Mouse (Mus musculus) hindbrain, embryonic 15.5 days (tissue): Measurements from ENCODE around the gene Gm45623. TPM values are rescaled to one million over a fixed set of nuclear protein-coding genes. Genes with fewer than 3 reads are reported as not detected.
A peak's percentile ranks its signal among the peaks of the same experiment; 100 is the strongest.

ENCODE experiments used
- ATAC-seq: fragments of 200-750 bp; cut with Nextera tagmentation; 2 replicates; pipeline ENCODE4 v1.8.0; 2017; ENCODE audit warnings: low read depth, moderate number of reproducible peaks, moderate TSS enrichment; ENCODE audit not compliant: low FRiP score
- H3K27ac ChIP-seq: fragments of 300-500 bp; sonication (generic); replicated peaks from 2 replicates; pipeline ENCODE4 v1.5.1; 2015; ENCODE audit warnings: mild to moderate bottlenecking, inconsistent platforms
- H3K27me3 ChIP-seq: fragments of 300-500 bp; sonication (generic); 2 replicates; pipeline ENCODE4 v1.6.1; 2015; ENCODE audit warnings: control low read depth, inconsistent platforms
- H3K36me3 ChIP-seq: fragments of 300-500 bp; sonication (generic); 2 replicates; pipeline ENCODE4 v1.6.1; 2015; ENCODE audit warnings: control low read depth, inconsistent platforms
- H3K4me1 ChIP-seq: fragments of 300-500 bp; sonication (generic); replicated peaks from 2 replicates; pipeline ENCODE4 v1.6.1; 2015; ENCODE audit warnings: control low read depth, inconsistent platforms
- H3K4me2 ChIP-seq: fragments of 300-500 bp; sonication (generic); 2 replicates; pipeline ENCODE4 v1.6.1; 2015; ENCODE audit warnings: moderate library complexity, mild to moderate bottlenecking, inconsistent platforms
- H3K4me3 ChIP-seq: fragments of 300-500 bp; sonication (generic); 2 replicates; pipeline ENCODE4 v1.5.1; 2015; ENCODE audit warnings: mild to moderate bottlenecking, inconsistent platforms
- H3K9ac ChIP-seq: fragments of 300-500 bp; sonication (generic); 2 replicates; pipeline ENCODE4 v1.6.1; 2015; ENCODE audit warnings: inconsistent platforms
- H3K9me3 ChIP-seq: fragments of 300-500 bp; sonication (generic); 2 replicates; pipeline ENCODE4 v1.6.1; 2016; ENCODE audit warnings: control low read depth, inconsistent platforms
- WGBS: fragments of 180-500 bp; shearing (Covaris S2); methylation state at CpG from one replicate; pipeline ENCODE4 v1.1.7; 2015; 5-methylcytosine and 5-hydroxymethylcytosine counted together
- polyA plus RNA-seq: library from polyadenylated mRNA; unstranded; fragments of >200 nt; fragmentation: Nextera tagmentation; extraction: Ambion mirVana; gene quantifications from 2 replicates; pipeline ENCODE4 v1.2.1, GENCODE M21; 2015

Gene Gm45623
- polyA plus RNA-seq, 1 experiment from 2014 or later, result 3.2 TPM

DNA sequence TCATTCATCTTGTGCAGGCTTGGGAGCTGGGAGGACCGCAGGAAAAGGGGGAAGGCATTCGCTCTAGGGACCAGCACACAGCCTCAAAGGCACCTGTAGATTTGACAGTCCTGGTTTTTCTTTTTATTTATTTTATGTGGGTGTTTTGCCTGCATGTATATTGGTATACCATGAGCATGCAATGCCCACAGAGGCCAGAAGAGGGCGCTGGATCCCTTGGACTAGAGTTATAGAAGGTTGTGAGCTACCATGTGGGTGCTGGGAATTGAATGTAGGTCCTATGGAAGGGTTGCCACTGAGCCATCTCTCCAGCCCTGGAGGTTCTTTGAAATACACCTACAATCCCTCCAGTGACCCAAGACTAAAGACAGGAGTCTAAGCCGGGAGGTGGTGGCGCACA lies 17.2 kb upstream of the Gm45623 start:
- Histone ChIP-seq H3K4me3 (no peak overlapping the region), H3K36me3 (no peaks in the 10 kb centered on the region), H3K9ac (no peak overlapping the region), H3K27me3 (no peaks in the 10 kb centered on the region), H3K4me1 (peaks cover 34% of the 10 kb centered on the region), H3K27ac (peak overlapping the region; percentile 55), H3K9me3 (no peaks in the 10 kb centered on the region), H3K4me2 (no peak overlapping the region)
- ATAC-seq, result no peak
- 67% methylated on average over 5 of the region's 5 CpGs for WGBS

DNA sequence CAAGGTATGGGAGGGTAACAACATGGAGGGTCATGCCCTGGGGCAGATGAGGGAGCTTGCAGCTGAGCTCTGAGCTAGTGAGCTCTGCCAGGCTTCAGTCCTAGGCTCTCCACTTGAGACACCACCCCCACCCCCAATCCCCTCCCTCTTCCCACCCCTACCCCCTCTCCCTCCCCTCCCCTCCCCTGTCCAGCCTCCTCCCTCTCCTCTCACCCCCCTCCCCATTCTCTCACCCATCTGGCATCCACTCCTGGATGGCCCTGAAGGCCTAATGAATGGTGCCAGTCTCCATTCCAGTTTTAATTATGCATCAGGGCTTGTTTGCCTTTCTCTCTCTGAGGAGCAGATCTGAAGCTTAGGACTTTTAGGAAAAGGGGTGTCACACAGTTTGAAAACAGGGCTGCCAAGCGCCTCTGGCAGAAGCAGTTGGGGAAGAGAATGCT lies 16.5 kb upstream of the Gm45623 start:
- H3K9ac ChIP-seq, result no peak overlapping the region
- H3K36me3 ChIP-seq, result no peaks in the 10 kb centered on the region
- 29% methylated on average over 1 of the region's 1 CpGs for WGBS
- no peak overlapping the region for H3K4me2 ChIP-seq
- no peak overlapping the region for H3K4me3 ChIP-seq
- peak overlapping the region; percentile 55; the same call in 1 of the 2 replicates for H3K27ac ChIP-seq
- H3K27me3 ChIP-seq, result no peaks in the 10 kb centered on the region
- peaks cover 40% of the 10 kb centered on the region for H3K4me1 ChIP-seq
- 0 out of 2 replicates have a peak, but pooled peaks have one; percentile 35 for ATAC-seq
- H3K9me3 ChIP-seq, result no peaks in the 10 kb centered on the region

DNA sequence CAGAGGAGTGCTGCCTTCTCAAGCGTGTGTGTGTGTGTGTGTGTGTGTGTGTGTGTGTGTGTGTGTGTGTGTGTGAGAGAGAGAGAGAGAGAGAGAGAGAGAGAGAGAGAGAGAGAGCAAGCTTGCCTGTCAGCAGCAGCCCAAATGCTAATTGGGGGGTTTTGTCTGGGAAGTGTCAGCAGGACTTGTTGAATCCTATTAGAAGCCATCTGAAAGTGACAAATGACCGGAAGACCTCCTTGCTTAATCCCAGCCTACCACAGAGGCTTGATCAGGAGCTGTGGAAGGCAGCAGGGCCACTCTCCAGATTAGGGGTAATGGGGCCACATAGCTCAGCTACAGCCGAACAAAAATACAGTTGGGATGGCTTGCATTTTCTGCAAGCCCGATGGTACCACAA lies 15.8 kb upstream of the Gm45623 start:
- Histone ChIP-seq H3K27me3 (no peaks in the 10 kb centered on the region), H3K36me3 (no peaks in the 10 kb centered on the region), H3K9me3 (no peaks in the 10 kb centered on the region), H3K4me3 (no peak overlapping the region), H3K4me1 (peaks cover 37% of the 10 kb centered on the region), H3K4me2 (no peak overlapping the region), H3K27ac (no peak overlapping the region), H3K9ac (no peak overlapping the region)
- WGBS, result 26% methylated on average over 4 of the region's 4 CpGs
- ATAC-seq, result no peak

DNA sequence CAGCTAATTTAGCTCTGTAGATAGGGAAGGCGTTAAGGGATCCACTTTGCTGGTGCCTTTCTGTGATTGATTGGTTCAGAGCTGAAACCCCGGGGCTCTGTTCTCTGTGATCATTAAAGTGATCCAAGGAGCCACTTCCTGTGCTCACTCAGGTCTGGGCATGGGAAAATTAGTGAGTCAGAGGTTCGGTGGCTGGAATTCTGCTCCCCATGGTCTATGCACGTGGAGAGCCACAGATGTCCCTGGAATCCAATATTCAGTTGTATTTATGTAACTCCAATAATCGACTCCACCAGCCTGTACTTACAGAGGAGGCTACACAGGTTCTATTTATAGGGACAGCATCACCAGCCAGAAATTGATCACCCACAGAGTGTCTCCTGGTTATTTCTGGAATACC lies 12.6 kb upstream of the Gm45623 start:
- Histone ChIP-seq H3K9me3 (no peaks in the 10 kb centered on the region), H3K4me2 (no peak overlapping the region), H3K9ac (no peak overlapping the region), H3K4me3 (no peak overlapping the region), H3K36me3 (no peaks in the 10 kb centered on the region), H3K4me1 (peaks cover 40% of the 10 kb centered on the region), H3K27me3 (no peaks in the 10 kb centered on the region), H3K27ac (no peak overlapping the region)
- no peak for ATAC-seq
- 36% methylated on average over 5 of the region's 5 CpGs for WGBS

DNA sequence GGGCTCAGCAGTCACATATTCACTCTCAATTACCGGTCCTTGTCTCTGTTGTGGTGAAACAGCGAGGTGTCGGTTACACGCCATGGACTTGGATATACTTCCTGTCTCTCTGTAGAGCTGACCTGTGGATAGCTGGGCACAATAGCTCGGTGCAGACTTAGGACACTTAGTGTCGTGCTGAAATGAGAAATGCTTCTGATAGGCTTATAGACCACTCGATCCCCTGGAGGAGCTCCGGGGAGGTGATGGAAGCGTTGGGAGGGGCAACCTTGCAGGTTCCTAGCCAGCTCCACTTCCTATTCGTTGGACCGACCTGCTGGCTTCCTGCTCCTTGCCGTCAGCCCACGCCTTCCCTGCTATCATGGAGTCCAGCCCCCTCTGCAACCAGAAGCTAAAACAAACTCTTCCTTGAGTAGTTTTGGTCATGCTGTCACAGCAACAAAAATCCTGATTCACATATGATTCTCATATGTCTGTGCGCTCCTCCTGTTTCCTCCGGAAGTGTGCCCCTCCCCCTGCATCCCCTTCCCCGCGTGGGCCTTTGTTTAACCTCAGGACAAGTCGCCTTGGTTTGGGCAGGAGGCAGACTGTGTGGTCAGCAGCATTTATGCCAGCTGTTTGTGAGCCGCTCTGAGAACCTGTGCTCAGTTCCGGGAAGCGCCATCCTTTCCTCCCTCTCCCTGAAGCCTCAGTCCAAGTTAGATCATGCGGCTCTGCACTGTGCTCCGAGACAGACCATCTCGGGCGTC lies 11.8 kb upstream of the Gm45623 start:
- no peaks in the 10 kb centered on the region for H3K27me3 ChIP-seq
- H3K4me2 ChIP-seq, result peak overlapping the region; percentile 22
- no peaks in the 10 kb centered on the region for H3K9me3 ChIP-seq
- no peaks in the 10 kb centered on the region for H3K36me3 ChIP-seq
- ATAC-seq, result no peak
- no peak overlapping the region for H3K9ac ChIP-seq
- no peak overlapping the region for H3K27ac ChIP-seq
- H3K4me3 ChIP-seq, result no peak overlapping the region
- H3K4me1 ChIP-seq, result peaks cover 36% of the 10 kb centered on the region
- WGBS, result 50% methylated on average over 25 of the region's 25 CpGs

DNA sequence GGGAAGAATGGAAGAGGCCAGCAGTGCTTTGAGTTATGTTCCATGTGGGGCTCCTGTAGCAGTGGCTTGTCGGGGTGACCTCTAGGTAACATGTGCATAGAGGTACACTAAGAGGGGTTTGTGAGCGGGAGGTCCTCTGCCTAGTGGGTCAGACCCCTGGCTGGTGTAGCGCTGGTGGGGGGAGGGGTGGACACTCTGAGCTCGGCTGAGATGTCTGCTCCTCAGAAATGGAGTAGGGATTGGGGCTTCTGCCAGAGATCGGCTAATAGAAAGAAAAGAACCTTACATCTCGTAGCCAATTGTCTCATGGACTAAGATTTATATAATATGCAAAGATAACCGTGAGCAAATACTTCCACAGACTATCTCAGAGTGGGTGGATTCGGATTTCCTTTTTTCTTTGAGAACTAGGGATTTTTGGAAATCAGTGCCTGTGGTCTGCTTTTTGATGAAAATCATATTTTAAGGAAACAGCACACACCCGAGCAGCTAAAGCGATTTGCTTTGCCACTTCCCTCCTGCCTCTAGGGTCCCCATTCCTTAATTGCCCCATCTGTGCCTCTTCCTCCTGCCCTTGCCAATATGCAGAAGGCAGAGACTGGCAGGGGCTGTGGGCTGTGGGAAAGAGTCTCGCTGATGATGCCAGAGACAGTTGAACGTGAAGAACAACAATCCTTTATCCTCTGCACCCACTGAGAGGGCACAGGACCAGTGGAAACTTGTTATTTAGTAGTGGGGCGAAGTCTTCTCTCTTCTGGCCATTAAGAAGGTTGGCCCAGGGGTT lies 9.0 kb upstream of the Gm45623 start:
- H3K9ac ChIP-seq, result no peak overlapping the region
- no peaks in the 10 kb centered on the region for H3K27me3 ChIP-seq
- no peak for ATAC-seq
- H3K4me1 ChIP-seq, result peaks cover 28% of the 10 kb centered on the region
- H3K36me3 ChIP-seq, result no peaks in the 10 kb centered on the region
- H3K4me2 ChIP-seq, result no peak overlapping the region
- WGBS, result 35% methylated on average over 13 of the region's 13 CpGs
- no peaks in the 10 kb centered on the region for H3K9me3 ChIP-seq
- H3K4me3 ChIP-seq, result no peak overlapping the region
- H3K27ac ChIP-seq, result peak overlapping the region; percentile 34; the same call in 1 of the 2 replicates

DNA sequence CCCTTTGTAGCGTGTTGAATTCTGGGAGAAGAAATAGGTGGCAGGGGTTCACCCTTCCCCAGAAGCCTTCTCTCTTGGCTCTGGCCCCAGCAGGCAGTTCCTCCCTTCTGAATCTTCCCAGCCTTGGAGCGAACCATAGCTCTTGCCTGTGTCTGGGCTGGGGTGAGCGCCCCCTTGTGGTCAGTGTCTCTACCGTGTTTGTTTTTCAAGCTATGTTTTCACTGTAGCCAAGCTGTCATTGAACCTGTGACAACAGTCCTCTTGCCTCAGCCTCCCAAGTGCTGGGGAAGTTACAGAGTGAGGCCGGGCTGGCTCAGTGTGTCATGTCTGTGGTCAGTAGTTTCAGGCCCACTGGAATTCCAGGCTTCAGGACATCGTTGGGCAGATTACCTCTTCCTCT lies 4.9 kb upstream of the Gm45623 start:
- no peak overlapping the region for H3K27ac ChIP-seq
- H3K4me3 ChIP-seq, result no peak overlapping the region
- H3K4me1 ChIP-seq, result peaks cover 16% of the 10 kb centered on the region
- ATAC-seq, result no peak
- no peaks in the 10 kb centered on the region for H3K36me3 ChIP-seq
- no peak overlapping the region for H3K9ac ChIP-seq
- peaks cover 14% of the 10 kb centered on the region; the same call in 1 of the 2 replicates for H3K27me3 ChIP-seq
- H3K9me3 ChIP-seq, result no peaks in the 10 kb centered on the region
- WGBS, result 25% methylated on average over 6 of the region's 6 CpGs
- no peak overlapping the region for H3K4me2 ChIP-seq

DNA sequence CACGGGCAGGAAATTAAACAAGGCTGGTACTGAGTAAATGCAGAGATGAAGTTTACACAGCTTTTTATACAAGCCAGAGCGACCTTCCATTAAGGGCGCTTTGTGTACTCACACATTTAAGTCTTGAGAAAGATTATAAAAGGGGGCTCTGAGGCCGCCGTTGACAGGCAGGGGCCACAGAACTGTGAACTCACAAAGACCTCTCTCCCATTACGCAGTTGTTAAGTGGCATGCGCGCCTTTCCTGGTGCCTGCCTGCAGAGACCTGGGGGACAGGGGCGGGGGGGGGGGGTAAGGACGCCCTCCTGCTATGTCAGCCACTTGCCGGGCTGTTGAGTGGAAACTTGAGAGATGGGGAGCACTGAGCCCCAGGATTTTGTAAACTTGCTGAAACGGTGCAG lies 3.6 kb upstream of the Gm45623 start:
- H3K9me3 ChIP-seq, result no peaks in the 10 kb centered on the region
- H3K4me3 ChIP-seq, result no peak overlapping the region
- no peak for ATAC-seq
- H3K27ac ChIP-seq, result no peak overlapping the region
- H3K36me3 ChIP-seq, result no peaks in the 10 kb centered on the region
- no peak overlapping the region for H3K9ac ChIP-seq
- 66% methylated on average over 12 of the region's 12 CpGs for WGBS
- peaks cover 26% of the 10 kb centered on the region; the same call in 1 of the 2 replicates for H3K27me3 ChIP-seq
- peaks cover 17% of the 10 kb centered on the region for H3K4me1 ChIP-seq
- H3K4me2 ChIP-seq, result no peak overlapping the region

DNA sequence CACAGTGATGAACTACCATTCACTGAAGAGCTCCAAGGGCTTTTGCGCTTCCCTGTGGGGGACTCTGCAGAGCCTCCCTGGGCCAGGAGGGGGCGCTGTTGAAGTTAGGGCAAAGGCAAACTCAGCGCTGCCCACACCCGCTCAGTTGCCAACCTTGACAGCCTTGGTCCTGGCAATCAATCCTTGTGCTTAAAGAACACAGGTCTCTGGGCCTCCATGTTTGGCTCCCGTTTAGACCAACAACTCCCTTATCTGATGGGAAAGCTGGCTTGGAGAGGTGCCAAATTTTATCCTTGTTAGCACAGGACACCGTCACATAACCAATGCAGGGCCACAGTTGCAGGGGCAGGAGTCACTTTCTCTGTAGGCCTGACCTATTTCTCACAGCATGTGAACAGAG lies 2.2 kb upstream of the Gm45623 start:
- Histone ChIP-seq H3K36me3 (no peaks in the 10 kb centered on the region), H3K4me1 (peaks cover 19% of the 10 kb centered on the region), H3K4me3 (no peak overlapping the region), H3K9me3 (no peaks in the 10 kb centered on the region), H3K27ac (no peak overlapping the region), H3K27me3 (peaks cover 37% of the 10 kb centered on the region; the same call in 1 of the 2 replicates), H3K4me2 (no peak overlapping the region), H3K9ac (no peak overlapping the region)
- ATAC-seq, result no peak
- 65% methylated on average over 6 of the region's 6 CpGs for WGBS

DNA sequence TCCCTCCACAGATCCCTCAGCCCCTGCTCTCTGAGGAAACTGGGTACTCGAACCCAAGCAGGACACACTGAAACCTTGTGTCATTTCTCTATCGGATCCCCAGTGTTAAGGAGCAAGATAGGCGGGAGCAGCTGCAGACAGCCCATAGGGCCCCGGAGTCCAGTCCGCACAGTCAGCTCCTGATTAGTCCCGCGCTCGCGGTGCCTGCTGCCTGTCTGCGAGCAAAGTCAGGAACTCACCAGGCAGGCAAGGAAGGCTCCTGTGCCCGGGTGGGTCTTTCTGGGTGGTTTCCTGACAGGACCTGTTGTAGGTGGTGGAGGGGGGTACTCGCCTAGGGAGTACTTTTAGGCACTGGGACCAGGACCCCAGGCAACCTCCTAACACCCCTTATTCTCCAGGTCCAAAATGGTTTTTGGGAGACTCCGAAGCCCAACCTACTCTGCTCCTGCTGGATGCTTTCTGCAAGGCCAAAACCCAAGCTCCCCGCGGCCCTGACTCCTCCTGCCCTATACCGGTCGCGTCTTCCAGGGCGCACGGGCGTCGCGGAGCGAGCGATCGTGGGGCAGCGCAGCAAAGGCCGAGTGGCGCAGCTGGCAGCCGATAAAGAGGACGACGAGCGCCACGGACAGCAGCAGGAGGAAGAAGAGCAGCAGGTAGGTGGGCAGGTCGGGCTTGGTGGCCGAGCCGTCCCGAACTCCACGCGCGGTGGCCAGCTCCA lies 994 bp downstream of the Gm45623 start:
- Histone ChIP-seq H3K4me2 (peak overlapping the region; percentile 98), H3K27ac (no peak overlapping the region), H3K4me1 (peaks cover 19% of the 10 kb centered on the region), H3K36me3 (no peaks in the 10 kb centered on the region), H3K4me3 (peak overlapping the region; percentile 50), H3K27me3 (peaks cover 37% of the 10 kb centered on the region; the same call in 1 of the 2 replicates), H3K9me3 (no peaks in the 10 kb centered on the region), H3K9ac (peak overlapping the region; percentile 53)
- WGBS, result under 1% methylated on average over 34 of the region's 41 CpGs
- peak; percentile 36; the same call in 1 of the 2 replicates for ATAC-seq

DNA sequence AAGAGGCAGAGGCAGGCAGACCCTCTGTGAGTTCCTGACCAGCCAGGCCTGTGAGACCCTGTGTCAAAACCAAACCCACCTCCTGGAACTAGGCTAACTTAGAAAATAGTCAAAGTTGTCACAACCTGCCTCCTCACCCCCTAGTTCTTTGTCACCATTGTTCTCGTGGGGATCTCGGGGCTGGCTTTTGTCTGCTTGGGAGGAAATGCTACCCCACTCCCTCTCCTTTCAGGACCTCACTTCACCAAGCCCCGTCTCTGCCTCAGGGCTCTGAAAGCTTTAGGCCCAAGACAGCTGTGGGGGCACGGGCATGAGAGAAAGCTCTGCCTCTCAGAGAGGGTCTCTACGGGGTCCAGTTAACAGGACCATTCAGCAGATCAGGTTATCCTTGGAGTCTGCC lies 1.9 kb downstream of the Gm45623 start:
- H3K4me1 ChIP-seq, result peaks cover 19% of the 10 kb centered on the region
- H3K27me3 ChIP-seq, result peaks cover 37% of the 10 kb centered on the region; the same call in 1 of the 2 replicates
- WGBS, result 17% methylated on average over 5 of the region's 5 CpGs
- H3K4me3 ChIP-seq, result peak overlapping the region; percentile 50; the same call in 1 of the 2 replicates
- no peaks in the 10 kb centered on the region for H3K9me3 ChIP-seq
- peak overlapping the region; percentile 98 for H3K4me2 ChIP-seq
- H3K27ac ChIP-seq, result no peak overlapping the region
- H3K36me3 ChIP-seq, result no peaks in the 10 kb centered on the region
- no peak for ATAC-seq
- H3K9ac ChIP-seq, result no peak overlapping the region

DNA sequence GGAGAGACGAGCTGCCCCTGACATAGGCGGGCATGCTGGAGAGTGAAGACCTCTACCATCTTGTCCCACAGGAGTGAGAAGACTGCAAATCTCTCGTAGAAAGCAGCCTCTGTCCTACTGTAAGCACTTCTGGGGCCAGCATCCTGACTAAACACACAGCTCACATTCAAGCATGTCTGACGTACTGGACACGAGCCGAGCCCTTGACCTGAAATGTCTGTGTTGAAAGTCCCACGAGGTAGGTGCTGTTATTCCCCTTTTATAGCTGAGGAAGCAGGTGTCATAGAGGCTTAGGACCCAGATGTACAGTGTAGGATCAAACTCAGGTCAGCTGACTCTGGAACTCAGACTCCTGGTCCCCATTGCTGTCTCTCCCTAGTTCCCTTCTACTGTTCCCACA lies 4.2 kb downstream of the Gm45623 start:
- Histone ChIP-seq H3K4me3 (no peak overlapping the region), H3K9me3 (no peaks in the 10 kb centered on the region), H3K27me3 (peaks cover 32% of the 10 kb centered on the region; the same call in 1 of the 2 replicates), H3K4me2 (no peak overlapping the region), H3K9ac (no peak overlapping the region), H3K27ac (no peak overlapping the region), H3K36me3 (no peaks in the 10 kb centered on the region), H3K4me1 (peaks cover 19% of the 10 kb centered on the region)
- WGBS, result 87% methylated on average over 7 of the region's 7 CpGs
- no peak for ATAC-seq
